Mouse (Mus musculus) embryonic fibroblast, embryonic 13.5 days (primary cell): ENCODE results near the gene Zxdc.

Experiments
- CTCF ChIP-seq: IDR thresholded peaks from 2 replicates; pipeline ENCODE4 v1.5.1; 2011; ENCODE audit warnings: mild to moderate bottlenecking, control low read depth, low read length, moderate library complexity, borderline replicate concordance; ENCODE audit not compliant: insufficient read depth
- POLR2A ChIP-seq: IDR thresholded peaks from 2 replicates; pipeline ENCODE4 v1.6.1; 2011; ENCODE audit warnings: low read depth, mild to moderate bottlenecking, control low read depth, low read length, moderate library complexity

- TF ChIP-seq CTCF = no peak
- no peak for TF ChIP-seq POLR2A
These were observed 81.4 kb downstream of the Zxdc start for GRCm38 (mm10) chr6:90450697-90451096.
